Mouse (Mus musculus): ENCODE measurements around the gene Slc22a23. TPM values are rescaled to one million over a fixed set of nuclear protein-coding genes. Genes with fewer than 3 reads are reported as not detected.

Gene Slc22a23
- polyA plus RNA-seq, 1 experiment = 43.9 TPM

DNA sequence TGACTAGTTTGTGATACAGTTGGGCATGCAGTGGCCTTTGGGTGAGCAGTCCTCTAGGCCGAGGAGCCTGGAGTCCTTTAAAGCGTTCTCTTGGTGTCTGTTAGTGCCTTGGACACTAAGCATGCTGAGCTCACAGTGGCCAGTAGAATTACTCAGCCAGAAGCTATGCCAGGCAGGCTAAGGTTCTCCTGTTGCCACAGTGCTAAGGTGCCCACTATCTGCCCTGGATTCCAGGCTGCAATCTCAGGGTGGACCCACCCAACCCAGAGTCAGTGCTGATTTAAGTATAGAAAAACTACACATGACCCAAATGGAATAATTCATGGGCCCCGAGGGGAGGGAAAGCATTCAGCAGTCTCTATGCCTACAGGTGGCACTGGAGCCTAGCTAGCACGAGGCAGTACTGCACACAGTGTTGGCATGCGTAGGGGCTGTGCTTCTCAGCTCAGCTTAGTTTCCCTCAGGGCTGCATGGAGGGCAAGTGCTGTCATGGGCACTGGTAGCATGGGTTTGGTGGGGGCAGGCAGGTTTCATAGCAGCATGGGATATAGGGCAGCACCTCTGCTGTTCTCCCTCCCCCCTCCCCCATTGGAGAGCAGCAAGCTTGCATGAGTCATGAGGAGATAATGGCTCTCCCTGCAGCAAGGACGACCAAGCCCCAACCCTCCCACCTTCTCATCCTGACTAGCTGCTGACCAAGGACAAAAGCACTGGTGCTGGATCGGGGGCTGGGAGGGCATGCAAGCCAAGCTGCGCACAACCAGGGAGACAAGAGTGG is 152.4 kb downstream of the Slc22a23 start:
- Histone ChIP-seq H3K27me3 (ENCODE audit: control insufficient read depth, insufficient read depth, low read length) (no peaks in the 10 kb centered on the region), H3K4me3 (replicated peaks; ENCODE audit: insufficient read depth, low read depth, low read length) (no peak overlapping the region), H3K4me1 (ENCODE audit: control insufficient read depth, insufficient read depth, low read length) (no peaks in the 10 kb centered on the region; the same call in 1 of the 2 replicates), H3K27ac (ENCODE audit: insufficient read depth, low read length) (no peak overlapping the region)
- no peak for DNase-seq
- TF ChIP-seq POLR2A (IDR thresholded peaks at IDR 0.05; ENCODE audit: borderline replicate concordance, insufficient read depth, low read length) = no peak
- no peak for TF ChIP-seq CTCF (IDR thresholded peaks at IDR 0.05; ENCODE audit: borderline replicate concordance, insufficient read depth, low read depth, low read length)
- WGBS = 61% methylated on average over 8 of the region's 8 CpGs

DNA sequence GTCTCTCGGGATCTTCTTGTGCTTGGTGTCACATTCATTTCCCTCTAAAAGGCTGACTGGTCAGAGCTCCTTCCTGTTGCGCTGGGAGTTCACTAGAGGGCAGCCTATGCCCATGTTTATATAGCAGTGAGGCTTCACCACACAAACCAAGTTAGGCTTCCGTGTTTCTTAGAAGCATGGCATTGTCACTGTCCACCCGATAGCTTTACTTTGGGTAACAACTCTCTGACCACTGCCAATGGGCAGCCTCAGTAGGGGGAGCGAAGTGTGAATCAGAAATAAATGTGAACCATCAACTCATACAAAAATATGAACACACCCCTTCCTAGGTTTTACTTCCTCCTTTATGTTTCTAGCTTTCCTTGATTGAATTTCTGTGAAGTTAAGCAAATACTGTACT is 157.4 kb downstream of the Slc22a23 start:
- WGBS = 7% methylated on average over 5 of the region's 5 CpGs
- peak; percentile 65 to 69 for DNase-seq
- H3K4me1 ChIP-seq (ENCODE audit: control insufficient read depth, insufficient read depth, low read length) = no peaks in the 10 kb centered on the region
- no peak overlapping the region for H3K4me3 ChIP-seq (replicated peaks; ENCODE audit: insufficient read depth, low read depth, low read length)
- no peaks in the 10 kb centered on the region for H3K27me3 ChIP-seq (ENCODE audit: control insufficient read depth, insufficient read depth, low read length)
- TF ChIP-seq POLR2A (IDR thresholded peaks at IDR 0.05; ENCODE audit: borderline replicate concordance, insufficient read depth, low read length) (no peak), CTCF (IDR thresholded peaks at IDR 0.05; ENCODE audit: borderline replicate concordance, insufficient read depth, low read depth, low read length) (peak; percentile 89)
- no peak overlapping the region for H3K27ac ChIP-seq (ENCODE audit: insufficient read depth, low read length)

DNA sequence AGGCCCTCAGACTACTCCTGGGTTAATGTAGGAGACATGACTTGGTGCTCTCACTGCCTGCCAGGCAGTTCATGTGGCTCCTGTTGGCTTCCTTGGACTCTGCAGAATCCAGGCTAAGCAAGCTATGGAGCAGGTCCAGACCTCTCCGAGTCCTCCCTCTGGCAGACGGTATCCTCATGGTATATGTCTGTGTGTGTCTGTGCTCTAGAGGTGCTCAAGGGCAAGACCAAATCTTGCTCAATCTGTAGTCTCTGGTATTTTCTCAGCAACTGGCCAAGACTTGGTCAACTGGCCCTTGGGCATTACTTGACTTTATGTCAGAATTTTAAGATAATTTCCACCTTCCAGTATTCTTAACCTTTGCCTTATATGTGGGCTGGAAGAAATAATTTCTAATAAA is 159.6 kb downstream of the Slc22a23 start:
- H3K27ac ChIP-seq (ENCODE audit: insufficient read depth, low read length) = no peak overlapping the region
- no peak overlapping the region for H3K4me3 ChIP-seq (replicated peaks; ENCODE audit: insufficient read depth, low read depth, low read length)
- no peaks in the 10 kb centered on the region for H3K27me3 ChIP-seq (ENCODE audit: control insufficient read depth, insufficient read depth, low read length)
- WGBS = 34% methylated on average over 2 of the region's 2 CpGs
- DNase-seq = no peak
- H3K4me1 ChIP-seq (ENCODE audit: control insufficient read depth, insufficient read depth, low read length) = peaks cover 3% of the 10 kb centered on the region
- no peak for TF ChIP-seq POLR2A (IDR thresholded peaks at IDR 0.05; ENCODE audit: borderline replicate concordance, insufficient read depth, low read length)
- no peak for TF ChIP-seq CTCF (IDR thresholded peaks at IDR 0.05; ENCODE audit: borderline replicate concordance, insufficient read depth, low read depth, low read length)

DNA sequence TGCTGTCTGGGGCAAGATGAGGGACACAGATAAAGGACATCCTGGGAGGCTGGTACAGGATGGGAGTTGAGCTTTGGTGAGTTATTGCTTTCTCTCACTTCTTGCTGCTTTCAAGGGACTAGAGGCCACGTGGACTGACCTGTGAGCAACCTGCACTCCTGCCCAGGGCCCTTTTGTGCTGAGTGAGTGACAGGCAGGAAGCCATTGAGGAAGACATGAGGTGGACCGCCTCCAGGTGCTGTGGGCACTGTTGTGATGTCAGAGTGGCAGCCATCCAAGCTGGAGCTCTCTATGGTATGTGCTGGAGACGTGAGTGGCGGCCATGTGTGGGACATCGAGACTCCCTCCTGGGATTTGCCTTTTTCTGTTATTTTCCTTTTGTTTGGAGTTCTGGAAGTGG is 163.4 kb downstream of the Slc22a23 start:
- no peak overlapping the region for H3K27ac ChIP-seq (ENCODE audit: insufficient read depth, low read length)
- H3K4me3 ChIP-seq (replicated peaks; ENCODE audit: insufficient read depth, low read depth, low read length) = no peak overlapping the region
- H3K27me3 ChIP-seq (ENCODE audit: control insufficient read depth, insufficient read depth, low read length) = no peaks in the 10 kb centered on the region
- DNase-seq = no peak
- WGBS = 80% methylated on average over 5 of the region's 5 CpGs
- TF ChIP-seq CTCF (IDR thresholded peaks at IDR 0.05; ENCODE audit: borderline replicate concordance, insufficient read depth, low read depth, low read length) = no peak
- no peak for TF ChIP-seq POLR2A (IDR thresholded peaks at IDR 0.05; ENCODE audit: borderline replicate concordance, insufficient read depth, low read length)
- H3K4me1 ChIP-seq (ENCODE audit: control insufficient read depth, insufficient read depth, low read length) = peaks cover 5% of the 10 kb centered on the region

DNA sequence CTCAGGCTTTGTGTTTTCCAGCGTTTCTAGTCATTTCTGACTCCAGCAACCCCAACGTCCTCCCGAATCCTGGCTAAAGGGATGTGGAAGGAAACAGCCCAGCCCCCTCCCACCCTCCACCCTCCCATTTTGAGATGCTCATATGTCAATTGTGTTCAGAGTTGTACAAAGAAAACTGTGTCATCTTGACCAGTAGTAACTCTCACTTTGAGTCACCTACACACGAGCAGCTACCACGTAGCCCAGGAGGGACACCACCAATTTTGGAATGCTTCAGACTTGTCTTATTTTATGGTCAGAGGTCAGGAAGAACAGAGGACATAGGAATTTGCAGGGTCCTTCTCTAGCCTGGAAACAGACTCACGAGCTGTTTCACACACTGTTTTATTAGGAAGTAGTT is 171.0 kb downstream of the Slc22a23 start:
- 94% methylated on average over 6 of the region's 6 CpGs for WGBS
- no peaks in the 10 kb centered on the region for H3K27me3 ChIP-seq (ENCODE audit: control insufficient read depth, insufficient read depth, low read length)
- no peaks in the 10 kb centered on the region for H3K4me1 ChIP-seq (ENCODE audit: control insufficient read depth, insufficient read depth, low read length)
- DNase-seq = no peak
- H3K27ac ChIP-seq (ENCODE audit: insufficient read depth, low read length) = no peak overlapping the region
- no peak overlapping the region for H3K4me3 ChIP-seq (replicated peaks; ENCODE audit: insufficient read depth, low read depth, low read length)
- TF ChIP-seq POLR2A (IDR thresholded peaks at IDR 0.05; ENCODE audit: borderline replicate concordance, insufficient read depth, low read length) (no peak), CTCF (IDR thresholded peaks at IDR 0.05; ENCODE audit: borderline replicate concordance, insufficient read depth, low read depth, low read length) (no peak)

DNA sequence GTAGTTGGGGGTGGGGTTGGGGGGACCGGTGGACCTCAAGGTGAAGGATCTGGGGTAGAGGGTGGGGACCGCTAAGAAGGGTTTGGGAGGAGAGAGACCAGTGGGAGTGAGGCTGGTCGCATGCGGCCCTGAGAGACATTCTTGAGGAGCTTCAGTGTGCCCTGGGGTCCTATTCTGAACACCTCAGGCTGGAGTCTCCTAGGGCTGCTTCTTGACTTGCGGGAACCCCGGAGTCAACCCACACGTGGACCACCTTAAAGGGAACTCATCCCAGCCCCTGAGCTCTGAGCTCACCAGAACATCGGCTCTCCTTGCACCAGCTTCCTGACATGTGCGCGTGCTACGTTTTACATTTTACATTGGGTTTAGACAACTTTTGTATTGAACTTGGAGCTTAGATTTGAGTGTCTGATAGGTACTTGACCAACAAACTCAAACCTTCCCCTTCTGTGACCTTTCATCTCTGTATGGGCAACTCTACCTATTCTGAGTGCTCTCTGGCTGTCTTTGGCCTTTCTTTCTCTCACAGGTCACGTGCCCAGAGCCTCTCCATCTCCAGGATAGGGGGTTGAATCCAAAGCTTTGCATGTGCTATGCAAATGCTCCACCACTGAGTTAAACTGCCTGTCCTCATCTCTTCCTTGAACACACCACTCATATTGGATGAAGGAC is 181.5 kb downstream of the Slc22a23 start:
- no peaks in the 10 kb centered on the region for H3K27me3 ChIP-seq (ENCODE audit: control insufficient read depth, insufficient read depth, low read length)
- TF ChIP-seq POLR2A (IDR thresholded peaks at IDR 0.05; ENCODE audit: borderline replicate concordance, insufficient read depth, low read length) = no peak
- no peak for TF ChIP-seq CTCF (IDR thresholded peaks at IDR 0.05; ENCODE audit: borderline replicate concordance, insufficient read depth, low read depth, low read length)
- no peaks in the 10 kb centered on the region for H3K4me1 ChIP-seq (ENCODE audit: control insufficient read depth, insufficient read depth, low read length)
- peak overlapping the region; percentile 73 for H3K4me3 ChIP-seq (replicated peaks; ENCODE audit: insufficient read depth, low read depth, low read length)
- WGBS = 26% methylated on average over 12 of the region's 12 CpGs
- no peak for DNase-seq
- no peak overlapping the region for H3K27ac ChIP-seq (ENCODE audit: insufficient read depth, low read length)

DNA sequence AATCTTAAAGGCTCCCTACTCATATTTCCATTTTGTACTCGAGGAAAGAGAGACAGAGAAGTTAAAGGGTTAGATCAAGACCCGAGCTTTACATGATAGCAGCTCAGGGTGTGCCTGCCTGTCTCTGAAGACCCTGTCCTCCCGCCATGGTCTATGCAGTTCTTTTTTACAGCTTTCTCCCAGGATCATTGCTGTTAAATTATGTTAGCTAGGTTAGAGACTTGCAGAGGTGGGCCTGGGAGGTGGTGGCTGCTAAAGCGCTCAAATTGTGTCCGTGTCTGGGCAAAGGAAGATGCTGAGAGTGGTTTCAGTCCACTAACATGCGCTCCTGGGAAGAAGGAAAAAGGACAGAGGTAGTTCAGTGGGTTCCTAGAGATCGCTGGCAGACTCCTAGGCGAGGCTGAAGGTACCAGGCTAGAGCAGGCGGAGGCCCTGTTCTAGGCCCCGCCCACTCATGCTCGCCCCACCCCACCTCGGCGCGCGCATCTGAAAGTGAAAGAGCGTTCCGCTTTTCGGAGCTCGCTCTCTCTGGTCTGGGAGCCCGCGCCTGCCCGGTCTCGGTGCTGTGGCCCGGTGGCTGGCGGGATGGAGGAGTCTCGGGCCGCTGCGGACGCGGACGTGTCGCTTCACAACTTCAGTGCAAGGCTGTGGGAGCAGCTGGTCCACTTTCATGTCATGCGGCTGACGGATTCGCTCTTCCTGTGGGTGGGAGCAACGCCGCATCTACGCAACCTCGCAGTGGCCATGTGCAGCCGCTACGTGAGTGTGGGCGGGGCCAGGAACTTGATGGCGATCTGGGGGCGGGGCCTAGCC is 182.3 kb downstream of the Slc22a23 start, which contains the start of gene Psmg4:
Gene Psmg4, plus strand, starts transcription at position 474 of the 813 bp plus-strand sequence.
- Histone ChIP-seq H3K27me3 (ENCODE audit: control insufficient read depth, insufficient read depth, low read length) (no peaks in the 10 kb centered on the region), H3K27ac (ENCODE audit: insufficient read depth, low read length) (peak within 1 kb of the TSS; percentile 80), H3K4me3 (replicated peaks; ENCODE audit: insufficient read depth, low read depth, low read length) (peak within 1 kb of the TSS; percentile 73), H3K4me1 (ENCODE audit: control insufficient read depth, insufficient read depth, low read length) (no peaks in the 10 kb centered on the region; the same call in 1 of the 2 replicates)
- TF ChIP-seq POLR2A (IDR thresholded peaks at IDR 0.05; ENCODE audit: borderline replicate concordance, insufficient read depth, low read length) (peak; percentile 50; the same call in 1 of the 2 replicates), CTCF (IDR thresholded peaks at IDR 0.05; ENCODE audit: borderline replicate concordance, insufficient read depth, low read depth, low read length) (no peak)
- DNase-seq = peak; percentile 90 to 92
- WGBS = 3% methylated on average over 44 of the region's 44 CpGs

Measured in cerebellum, adult 2 months (tissue).